Mouse (Mus musculus) thymus, postnatal 10 days (tissue): ENCODE measurements at regions not wholly inside any gene's neighbourhood (a gene's known extent, or its start where the extent isn't known, plus 50 kb on each side); places are given as distances from the start of the nearest gene placed in this dataset.

Source experiments
- DNase-seq, 2 experiments: peaks; one replicate each; pipeline ENCODE4 v3.0.0; 2021; ENCODE audit warnings: low spot score in 2 of 2

DNA sequence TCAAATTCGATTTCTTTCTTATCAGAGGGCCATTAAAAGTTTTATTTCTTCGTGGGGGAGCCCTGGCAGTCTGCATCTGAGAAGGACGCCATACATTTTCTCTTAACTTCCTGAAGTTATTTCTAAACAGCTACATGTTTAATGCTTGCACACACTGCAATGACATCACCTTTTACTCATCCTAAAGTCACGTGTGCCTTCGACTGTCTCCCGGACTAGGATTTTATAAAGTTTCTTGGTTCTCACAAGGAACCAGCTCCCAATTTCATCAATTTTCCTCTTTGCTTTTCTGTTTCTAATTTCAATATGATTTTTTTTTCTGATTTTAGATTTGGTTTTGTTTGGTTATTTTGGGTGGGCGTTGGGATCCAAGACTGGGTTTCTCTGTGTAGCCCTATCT lies 73.8 kb upstream of the Lrig3 start:
- DNase-seq: no peak

DNA sequence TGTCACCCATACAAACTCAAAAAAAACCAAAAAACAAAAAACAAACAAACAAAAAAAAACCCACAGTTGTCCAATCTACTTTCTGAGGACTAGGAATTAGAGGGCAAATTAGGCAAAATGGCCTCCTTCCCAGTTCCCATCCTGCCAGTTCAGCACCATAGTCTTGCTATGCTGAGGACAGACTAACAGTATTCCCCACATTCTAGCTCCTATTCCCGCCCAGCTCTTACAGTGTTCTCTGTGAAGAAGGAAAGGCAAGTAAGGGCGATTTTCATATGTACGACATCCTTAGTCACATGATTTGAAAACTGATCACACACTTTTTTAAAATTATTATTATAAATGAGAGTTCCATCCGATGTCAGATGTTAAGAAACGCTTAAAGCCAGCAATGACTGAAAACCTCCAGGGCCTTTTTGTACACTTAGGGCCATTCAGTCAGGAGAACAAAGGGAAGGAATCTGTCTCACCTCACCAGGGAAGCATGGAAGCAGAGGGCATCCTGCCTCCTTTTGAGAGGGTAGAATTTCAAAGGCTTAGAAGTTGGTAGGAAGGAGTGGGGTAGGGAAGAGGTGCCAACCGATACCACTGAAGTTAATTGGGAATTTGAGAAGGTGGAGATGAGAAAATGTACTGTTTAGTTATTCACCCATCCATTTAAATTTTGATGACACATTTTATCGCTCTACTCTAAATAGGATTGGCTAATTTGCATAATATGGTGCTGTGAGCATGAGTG lies 70.1 kb upstream of the Lrig3 start:
- no peak for DNase-seq

DNA sequence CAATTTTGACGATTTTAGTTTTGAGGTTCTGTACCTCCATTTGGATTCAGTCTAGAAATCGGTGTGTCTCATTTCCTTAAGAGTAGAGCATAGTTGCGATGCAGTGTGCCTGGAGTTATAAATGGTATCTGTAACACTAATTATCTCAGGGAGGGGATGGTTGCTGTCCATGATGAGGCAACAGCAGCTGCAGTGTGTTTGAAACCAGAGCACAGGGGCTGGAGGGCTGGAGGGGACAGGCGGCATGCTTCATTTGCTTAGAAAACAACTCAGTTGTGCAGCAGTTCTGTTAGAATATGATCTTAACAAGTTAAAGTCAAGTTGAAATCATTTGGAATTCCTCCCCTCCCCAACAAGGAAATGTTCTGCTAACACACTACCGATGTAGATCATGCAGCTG lies 69.3 kb upstream of the Lrig3 start:
- no peak for DNase-seq

DNA sequence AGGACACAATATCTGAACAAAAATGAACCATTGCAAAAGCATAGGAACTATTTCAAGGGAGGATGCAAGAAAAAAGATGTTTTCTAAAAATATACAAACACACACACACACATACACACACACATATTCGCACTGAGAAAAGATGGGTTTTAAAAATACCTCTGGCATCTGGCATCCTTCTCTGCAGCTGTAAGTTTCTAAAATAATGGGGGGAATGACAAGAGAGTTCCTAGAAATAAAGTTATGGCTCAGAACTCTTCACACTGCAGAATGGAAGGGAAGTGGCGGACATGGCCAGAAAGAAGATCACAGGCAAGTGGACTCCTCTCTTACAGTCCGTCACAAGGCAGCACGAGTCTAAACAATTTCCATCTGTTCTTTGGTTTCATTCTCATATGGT lies 66.5 kb upstream of the Lrig3 start:
- no peak for DNase-seq

DNA sequence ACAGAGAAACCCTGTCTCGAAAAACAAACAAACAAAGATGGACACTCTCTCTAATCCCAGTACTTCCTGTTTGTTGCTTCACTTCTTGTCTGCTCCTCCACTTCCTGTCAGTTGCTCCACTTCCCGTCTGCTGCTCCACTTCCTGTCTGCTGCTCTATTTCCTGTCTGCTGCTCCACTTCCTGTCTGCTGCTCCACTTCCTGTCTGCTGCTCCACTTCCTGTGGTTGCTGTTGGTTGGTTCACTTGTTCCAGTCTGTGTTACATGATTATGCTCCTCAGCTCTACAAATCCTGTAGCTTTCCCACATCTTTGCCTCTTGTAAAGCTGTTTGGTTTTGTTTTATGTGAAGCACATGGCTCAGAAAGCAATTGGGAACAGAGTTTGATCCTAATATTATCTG lies 65.4 kb upstream of the Lrig3 start:
- DNase-seq: no peak

DNA sequence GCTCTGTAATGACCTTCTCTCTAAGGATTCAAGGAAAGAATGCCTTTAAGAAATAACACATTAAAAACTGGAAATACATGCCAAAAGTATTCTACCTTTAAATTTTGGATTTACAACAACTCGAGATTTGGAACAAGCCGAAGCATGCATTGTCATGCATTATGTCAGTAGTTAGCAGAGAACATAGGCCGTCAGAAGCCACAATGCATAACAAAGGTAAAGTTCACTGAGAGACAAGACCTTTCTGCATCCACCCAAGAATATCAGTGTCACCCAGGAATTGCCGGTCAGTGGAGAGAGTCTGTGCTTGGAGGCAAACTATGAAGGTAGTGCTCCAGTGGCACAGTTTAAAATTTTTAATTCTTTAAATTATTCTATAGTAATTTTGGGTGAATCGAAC lies 63.3 kb upstream of the Lrig3 start:
- no peak for DNase-seq

DNA sequence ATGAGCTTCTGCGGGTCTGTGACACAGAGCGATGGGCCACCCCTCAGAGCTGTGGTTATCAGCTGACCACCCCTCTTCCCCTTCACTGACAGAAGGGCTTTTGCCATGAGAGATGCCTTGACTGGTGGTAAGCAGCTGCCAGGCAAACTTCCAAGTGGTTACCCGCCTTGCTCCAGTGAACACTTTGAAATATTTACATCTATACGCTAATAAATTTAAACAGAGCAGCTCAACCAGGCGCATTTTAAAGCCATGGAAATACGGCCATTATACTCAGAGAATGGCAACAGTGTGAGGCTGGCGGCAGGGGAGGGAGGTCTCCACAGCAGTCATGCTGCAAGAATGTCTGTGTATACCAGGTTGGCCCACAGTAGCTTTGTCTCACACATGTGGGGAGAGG lies 53.8 kb upstream of the Lrig3 start:
- DNase-seq: no peak
